Comparison of ENCODE assay signal across 29 mouse cellular contexts in the genomic region with DNA sequence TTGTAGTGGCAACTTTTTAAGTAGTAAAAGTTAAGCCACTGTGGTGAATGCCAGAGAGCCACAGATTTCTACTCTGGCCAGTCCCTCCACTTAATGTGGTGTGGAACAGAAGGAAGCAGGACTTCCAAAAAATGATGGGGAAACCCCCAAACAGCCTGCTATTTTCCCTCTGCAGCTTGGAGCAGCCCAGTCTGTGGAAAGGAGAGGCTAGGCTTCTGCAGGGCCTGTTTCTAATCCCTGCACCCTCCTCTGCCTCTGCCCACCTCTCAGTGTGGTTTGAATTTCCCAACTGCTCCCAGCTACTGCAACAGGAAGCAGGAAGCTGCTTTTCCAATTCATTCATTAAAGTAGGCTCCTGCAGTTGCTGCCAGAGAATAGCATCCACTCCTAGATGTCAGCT.
DNase-seq lines count a peak whose midpoint lies in the region; ATAC-seq lines count a peak whose summit lies in the region.
"Had no signal": no experiment of that assay in that cellular context is flagged by ENCODE, and none has a peak within 500 bp of the region (broad histone marks: within the 10 kb centered on the region; RNA-seq: fewer than 3 reads in every experiment).

No protein-coding gene starts in this region.

- no peaks in the 10 kb centered on the region for H3K27me3 ChIP-seq in kidney, embryonic 16.5 days (ENCODE audit: insufficient read depth, low read length)
- no peaks in the 10 kb centered on the region for H3K27me3 ChIP-seq in midbrain, embryonic 16.5 days (ENCODE audit: control insufficient read depth, insufficient read depth, low read depth, low read length)
- H3K27me3 ChIP-seq: neural tube, embryonic 15.5 days; Patski; stomach, embryonic 15.5 days had no signal

- H3K27ac ChIP-seq in kidney, embryonic 16.5 days (ENCODE audit: low read length) = peak overlapping the region; percentile 17; the same call in 1 of the 2 replicates
- H3K27ac ChIP-seq in midbrain, embryonic 16.5 days (ENCODE audit: low read length) = no peak overlapping the region
- H3K27ac ChIP-seq: neural tube, embryonic 15.5 days; stomach, embryonic 15.5 days had no signal

- no peak overlapping the region for H3K9ac ChIP-seq in kidney, embryonic 16.5 days (replicated peaks; ENCODE audit: low read length)
- no peak overlapping the region for H3K9ac ChIP-seq in midbrain, embryonic 16.5 days (ENCODE audit: low read depth, low read length)
- H3K9ac ChIP-seq: forebrain, postnatal 0 days; neural tube, embryonic 15.5 days; stomach, embryonic 15.5 days had no signal

- H3K4me3 ChIP-seq in kidney, embryonic 16.5 days (ENCODE audit: low read length) = no peak overlapping the region
- no peak overlapping the region for H3K4me3 ChIP-seq in midbrain, embryonic 16.5 days (ENCODE audit: low read depth, low read length)
- H3K4me3 ChIP-seq: neural tube, embryonic 15.5 days; stomach, embryonic 15.5 days had no signal

- peaks cover 40% of the 10 kb centered on the region for H3K4me1 ChIP-seq in kidney, embryonic 16.5 days (ENCODE audit: insufficient read depth, low read length)
- no peaks in the 10 kb centered on the region for H3K4me1 ChIP-seq in midbrain, embryonic 16.5 days (ENCODE audit: control insufficient read depth, insufficient read depth, low read length)

- ATAC-seq in kidney, embryonic 16.5 days (ENCODE audit: low FRiP score, low TSS enrichment) = no peak
- ATAC-seq in midbrain, embryonic 16.5 days = no peak
- ATAC-seq: forebrain, postnatal 0 days; hindbrain, embryonic 16.5 days; Patski had no signal

- intact Hi-C loops in heart, postnatal 25 days (cut with DNase I) = no loop called here

- peak; percentile 91 for DNase-seq in heart, adult 11 months
- no peak for DNase-seq in heart, postnatal 25 days (ENCODE audit: low spot score)
- DNase-seq in kidney, adult 11 months = no peak
- peak; percentile 44 for DNase-seq in fibroblast of lung, adult 2 months (ENCODE audit: low read depth)
- peak; percentile 23 for DNase-seq in skeletal muscle tissue, adult 2 months (ENCODE audit: low read depth, low spot score)
- no peak for DNase-seq in adrenal gland, adult 8-10 months
- DNase-seq: adrenal gland, postnatal 14 days; cerebellum, adult 11-12 months; cerebellum, adult 9-11 months; embryo, embryonic 11 days; forebrain, postnatal 0 days; gastrocnemius, postnatal 10 days; heart, postnatal 14 days; kidney, adult 9 months; kidney, postnatal 4 days; layer of hippocampus, postnatal 36 days; left cerebral cortex, postnatal 4 days; lung, postnatal 36 days; midbrain, embryonic 14.5 days; retina, postnatal 1 day; right cerebral cortex, postnatal 14 days had no signal

- H3K9me3 ChIP-seq in kidney, embryonic 16.5 days (ENCODE audit: low read length) = no peaks in the 10 kb centered on the region
- H3K9me3 ChIP-seq in midbrain, embryonic 16.5 days (replicated peaks; ENCODE audit: control insufficient read depth, low read length, poor library complexity, severe bottlenecking) = no peaks in the 10 kb centered on the region
- H3K9me3 ChIP-seq: neural tube, embryonic 15.5 days; stomach, embryonic 15.5 days had no signal

- no peak overlapping the region for H3K4me2 ChIP-seq in kidney, embryonic 16.5 days (replicated peaks; ENCODE audit: low read depth, low read length)
- H3K4me2 ChIP-seq in midbrain, embryonic 16.5 days (ENCODE audit: low read length) = no peak overlapping the region
- H3K4me2 ChIP-seq: liver, embryonic 11.5 days; neural tube, embryonic 15.5 days; stomach, embryonic 15.5 days had no signal

- H3K36me3 ChIP-seq in kidney, embryonic 16.5 days (ENCODE audit: insufficient read depth, low read length) = peaks cover 4% of the 10 kb centered on the region; the same call in 1 of the 2 replicates
- no peaks in the 10 kb centered on the region for H3K36me3 ChIP-seq in midbrain, embryonic 16.5 days (ENCODE audit: control insufficient read depth, insufficient read depth, low read length)
- H3K36me3 ChIP-seq: G1E; neural tube, embryonic 15.5 days; stomach, embryonic 15.5 days had no signal

Comparison
In these comparisons a context has a peak if more than half of its experiments do, and no peak if none do; other contexts are left out.
1. DNase-seq: peak in heart, adult 11 months (single experiment), fibroblast of lung, adult 2 months (single experiment) and skeletal muscle tissue, adult 2 months (single experiment); none in heart, postnatal 25 days (single experiment), kidney, adult 11 months (single experiment) and adrenal gland, adult 8-10 months (single experiment).